Mouse (Mus musculus) heart, postnatal 14 days (tissue): Measurements from ENCODE around the gene Tmem72. TPM values are rescaled to one million over a fixed set of nuclear protein-coding genes. Genes with fewer than 3 reads are reported as not detected.

Experiments
- DNase-seq, 2 experiments: peaks; one replicate each; pipeline ENCODE4 v3.0.0; 2021 to 2022
- intact Hi-C: fragments of 180-260 bp; cut with DNase I; formaldehyde crosslinking; loops from one replicate; pipeline ENCODE4 v1.15.1; 2025
- total RNA-seq, 2 experiments: library from RNA; stranded (reverse); gene quantifications; 2 replicates each; pipeline ENCODE4 v1.2.3; 2021

Tmem72 gene
- total RNA-seq, 2 experiments from 2014 or later = 0.02 to 0.05 TPM

GRCm38 (mm10) chr6:116694346-116694745 lies 22.4 kb downstream of the Tmem72 start:
- intact Hi-C loops = loop anchor here (10.0 kb wide), 1 partner anchor 230 kb away; the partner anchor contains the start of gene Alox5
- no peak for DNase-seq

GRCm38 (mm10) chr6:116693639-116694038 lies 23.1 kb downstream of the Tmem72 start:
- intact Hi-C loops = loop anchor here (10.0 kb wide), 1 partner anchor 229 kb away; the partner anchor contains the start of gene Alox5
- DNase-seq = no peak

- peak in 1 of 2 experiments; percentile 55 for DNase-seq
- intact Hi-C loops = no loop called here
These were observed 34.4 kb downstream of the Tmem72 start for GRCm38 (mm10) chr6:116682317-116682716.

- intact Hi-C loops = no loop called here
- no peak for DNase-seq
These were observed 37.0 kb downstream of the Tmem72 start for GRCm38 (mm10) chr6:116679563-116680288.

- intact Hi-C loops = no loop called here
- no peak for DNase-seq
These were observed 39.4 kb downstream of the Tmem72 start for GRCm38 (mm10) chr6:116677321-116677720.

- intact Hi-C loops = no loop called here
- peak in 1 of 2 experiments; percentile 50 for DNase-seq
These were observed 40.3 kb downstream of the Tmem72 start for GRCm38 (mm10) chr6:116676355-116676913.

GRCm38 (mm10) chr6:116674283-116674886 lies 42.3 kb downstream of the Tmem72 start:
- no peak for DNase-seq
- intact Hi-C loops = no loop called here

GRCm38 (mm10) chr6:116673471-116674282 lies 43.0 kb downstream of the Tmem72 start, which contains the start of gene Rassf4:
Rassf4 (minus strand) TSS chr6:116673952.
- DNase-seq = peak; percentile 75 to 82

GRCm38 (mm10) chr6:116672349-116672748 lies 44.4 kb downstream of the Tmem72 start:
- intact Hi-C loops = no loop called here
- no peak for DNase-seq

More at GRCm38 (mm10) chr6:116673471-116674282, 43.0 kb downstream of the Tmem72 start, which contains the start of gene Rassf4:
- intact Hi-C loops = no loop called here

- DNase-seq = no peak
- intact Hi-C loops = no loop called here
These were observed 44.9 kb downstream of the Tmem72 start for GRCm38 (mm10) chr6:116671768-116672167.

- DNase-seq = peak; percentile 37 to 59
- intact Hi-C loops = no loop called here
These were observed 45.7 kb downstream of the Tmem72 start for GRCm38 (mm10) chr6:116671031-116671430.

- intact Hi-C loops = no loop called here
- peak in 1 of 2 experiments; percentile 35 for DNase-seq
These were observed 46.6 kb downstream of the Tmem72 start for GRCm38 (mm10) chr6:116670144-116670543.

GRCm38 (mm10) chr6:116668682-116669470 lies 47.8 kb downstream of the Tmem72 start:
- no peak for DNase-seq
- intact Hi-C loops = loop anchor here (5.0 kb wide), 1 partner anchor 93 kb away; no protein-coding TSS in a partner anchor

GRCm38 (mm10) chr6:116667382-116667781 lies 49.3 kb downstream of the Tmem72 start:
- intact Hi-C loops = loop anchor here (5.0 kb wide), 1 partner anchor 95 kb away; no protein-coding TSS in a partner anchor
- no peak for DNase-seq

GRCm38 (mm10) chr6:116666892-116667291 lies 49.8 kb downstream of the Tmem72 start:
- DNase-seq = no peak
- intact Hi-C loops = loop anchor here (5.0 kb wide), 1 partner anchor 95 kb away; no protein-coding TSS in a partner anchor

GRCm38 (mm10) chr6:116666085-116666750 lies 50.5 kb downstream of the Tmem72 start:
- intact Hi-C loops = loop anchor here (5.0 kb wide), 1 partner anchor 96 kb away; no protein-coding TSS in a partner anchor
- DNase-seq = no peak

GRCm38 (mm10) chr6:116664830-116665229 lies 51.9 kb downstream of the Tmem72 start:
- intact Hi-C loops = loop anchor here (5.0 kb wide), 1 partner anchor 97 kb away; no protein-coding TSS in a partner anchor
- DNase-seq = no peak

- intact Hi-C loops = no loop called here
- no peak for DNase-seq
These were observed 52.7 kb downstream of the Tmem72 start for GRCm38 (mm10) chr6:116664031-116664430.

- intact Hi-C loops = no loop called here
- no peak for DNase-seq
These were observed 53.3 kb downstream of the Tmem72 start for GRCm38 (mm10) chr6:116663364-116663763.
